Mouse (Mus musculus) embryonic facial prominence, embryonic 11.5 days (tissue): ENCODE results near the gene Jmjd8. TPM values are rescaled to one million over a fixed set of nuclear protein-coding genes. Genes with fewer than 3 reads are reported as not detected.

ENCODE experiments used
- ATAC-seq: fragments of 200-750 bp; cut with Nextera tagmentation; replicated peaks from 2 replicates; pipeline ENCODE4 v1.8.0; 2017; ENCODE audit warnings: low read depth; ENCODE audit not compliant: insufficient number of reproducible peaks, low FRiP score, low TSS enrichment
- DNase-seq: peaks from one replicate; pipeline ENCODE4 v3.0.0-alpha.2; 2015; ENCODE audit warnings: low spot score
- H3K27ac ChIP-seq: fragments of 300-500 bp; sonication (generic); replicated peaks from 2 replicates; pipeline ENCODE4 v1.5.1; 2014; ENCODE audit warnings: mild to moderate bottlenecking, low read depth, low read length, control low read depth
- H3K27me3 ChIP-seq: fragments of 300-500 bp; sonication (generic); 2 replicates; pipeline ENCODE4 v1.6.1; 2014; ENCODE audit warnings: mild to moderate bottlenecking, low read length, moderate library complexity, mixed read lengths; ENCODE audit not compliant: control insufficient read depth, insufficient read depth
- H3K36me3 ChIP-seq: fragments of 300-500 bp; sonication (generic); replicated peaks from 2 replicates; pipeline ENCODE4 v1.6.1; 2014; ENCODE audit warnings: low read depth, mild to moderate bottlenecking, low read length, moderate library complexity, mixed read lengths; ENCODE audit not compliant: control insufficient read depth, insufficient read depth
- H3K4me1 ChIP-seq: fragments of 300-500 bp; sonication (generic); 2 replicates; pipeline ENCODE4 v1.6.1; 2014; ENCODE audit warnings: low read length, mixed read lengths; ENCODE audit not compliant: control insufficient read depth, insufficient read depth
- H3K4me2 ChIP-seq: fragments of 300-500 bp; sonication (generic); 2 replicates; pipeline ENCODE4 v1.6.1; 2014; ENCODE audit warnings: low read depth, mild to moderate bottlenecking, control low read depth, low read length, moderate library complexity
- H3K4me3 ChIP-seq: fragments of 300-500 bp; sonication (generic); 2 replicates; pipeline ENCODE4 v1.5.1; 2014; ENCODE audit warnings: low read depth, low read length, control low read depth
- H3K9ac ChIP-seq: fragments of 300-500 bp; sonication (generic); replicated peaks from 2 replicates; pipeline ENCODE4 v1.6.1; 2014; ENCODE audit warnings: mild to moderate bottlenecking, control low read depth, low read length
- H3K9me3 ChIP-seq: fragments of 300-500 bp; sonication (generic); replicated peaks from 2 replicates; pipeline ENCODE4 v1.6.1; 2016; ENCODE audit warnings: mild to moderate bottlenecking, low read length, inconsistent platforms, mixed read lengths; ENCODE audit not compliant: control insufficient read depth
- WGBS: fragments of 180-500 bp; shearing (Covaris S2); extraction: QIAGEN DNeasy Blood & Tissue Kit; methylation state at CpG from one replicate; pipeline ENCODE4 v1.1.7; 2014; 5-methylcytosine and 5-hydroxymethylcytosine counted together
- polyA plus RNA-seq: library from polyadenylated mRNA; unstranded; fragments of >200 nt; fragmentation: Nextera tagmentation; extraction: Ambion mirVana; gene quantifications from 2 replicates; pipeline ENCODE4 v1.2.1, GENCODE M21; 2014

Jmjd8 gene
- polyA plus RNA-seq, 1 experiment from 2014 or later, result 42.0 TPM

DNA sequence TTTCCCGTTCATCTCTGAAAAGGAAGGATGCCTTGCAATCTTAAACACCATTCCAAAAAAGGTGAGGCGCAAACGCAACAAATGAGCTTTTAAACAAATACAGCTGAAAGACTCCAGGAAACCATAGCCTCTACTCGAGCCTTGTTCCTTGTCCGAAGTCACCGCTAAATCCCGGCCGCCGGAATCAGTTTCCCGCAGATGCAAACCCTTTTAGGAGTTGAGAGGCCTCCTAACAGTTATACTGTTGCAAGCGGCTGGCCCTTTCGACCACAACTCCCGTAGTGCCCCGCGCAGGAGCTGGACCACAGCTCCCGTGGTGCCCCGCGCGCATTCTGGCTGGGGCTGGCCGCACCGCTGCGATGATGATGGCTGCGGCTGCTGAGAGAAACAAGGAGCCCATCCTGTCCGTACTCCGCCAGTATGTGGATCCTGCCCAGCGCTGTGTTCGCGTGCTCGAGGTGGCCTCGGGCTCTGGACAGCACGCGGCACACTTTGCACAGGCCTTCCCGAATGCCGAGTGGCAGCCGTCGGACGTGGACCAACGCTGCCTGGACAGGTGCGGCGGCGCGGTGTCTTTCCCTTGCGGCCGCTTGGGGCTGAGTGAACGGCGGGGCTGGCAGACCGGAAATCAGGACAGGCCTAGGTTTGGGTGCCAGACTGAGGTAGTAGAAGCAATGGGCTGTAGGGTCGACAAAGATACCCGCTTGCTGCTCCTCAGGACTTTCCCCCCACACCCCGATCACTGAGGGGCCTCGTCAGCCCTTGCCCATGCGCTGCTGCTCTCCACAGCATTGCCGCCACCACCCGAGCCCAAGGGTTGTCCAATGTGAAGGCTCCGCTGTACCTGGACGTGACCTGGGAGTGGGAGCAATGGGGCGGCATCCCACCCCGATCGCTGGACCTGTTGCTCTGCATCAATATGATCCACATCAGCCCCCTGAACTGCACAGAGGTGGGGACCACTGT is 46.8 kb downstream of the Jmjd8 start:
- H3K4me3 ChIP-seq, result peak overlapping the region; percentile 79
- H3K9ac ChIP-seq, result peak overlapping the region; percentile 76
- no peaks in the 10 kb centered on the region for H3K27me3 ChIP-seq
- H3K4me2 ChIP-seq, result peak overlapping the region; percentile 92
- peak; percentile 89 for ATAC-seq
- under 1% methylated on average over 59 of the region's 59 CpGs for WGBS
- H3K27ac ChIP-seq, result peak overlapping the region; percentile 78
- DNase-seq, result peak; percentile 93
- H3K36me3 ChIP-seq, result no peaks in the 10 kb centered on the region; the same call in 1 of the 2 replicates
- H3K4me1 ChIP-seq, result peaks cover 5% of the 10 kb centered on the region; the same call in 1 of the 2 replicates
- H3K9me3 ChIP-seq, result no peaks in the 10 kb centered on the region

DNA sequence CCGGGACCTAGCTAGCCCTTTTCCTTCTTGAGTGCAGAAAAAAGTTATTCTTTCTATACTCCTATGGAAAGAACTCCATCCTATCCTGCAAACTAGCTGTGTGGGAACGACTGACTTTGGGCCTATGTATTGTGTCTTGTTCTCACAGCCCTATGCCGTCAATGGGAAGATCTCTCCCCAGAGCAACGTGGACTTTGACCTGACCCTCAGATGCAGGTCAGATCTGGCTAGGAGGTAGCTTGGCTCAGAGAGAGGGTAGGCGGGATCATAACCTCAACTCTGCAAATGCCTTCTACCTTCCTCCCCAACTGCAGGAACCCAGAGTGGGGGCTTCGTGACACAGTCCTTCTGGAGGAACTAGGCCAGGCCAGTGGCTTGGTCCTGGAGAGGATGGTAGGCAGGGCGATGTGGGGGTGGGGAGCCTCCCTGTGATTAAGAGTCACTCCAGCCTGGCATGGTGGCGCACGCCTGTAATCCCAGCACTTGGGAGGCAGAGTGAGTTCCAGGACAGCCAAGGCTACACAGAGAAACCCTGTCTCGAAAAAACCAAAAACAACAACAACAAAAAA is 47.8 kb downstream of the Jmjd8 start:
- no peak overlapping the region for H3K27ac ChIP-seq
- no peaks in the 10 kb centered on the region for H3K27me3 ChIP-seq
- H3K9me3 ChIP-seq, result no peaks in the 10 kb centered on the region
- no peak for ATAC-seq
- 54% methylated on average over 10 of the region's 10 CpGs for WGBS
- H3K4me1 ChIP-seq, result peaks cover 13% of the 10 kb centered on the region
- H3K4me3 ChIP-seq, result peak overlapping the region; percentile 79
- H3K36me3 ChIP-seq, result no peaks in the 10 kb centered on the region; the same call in 1 of the 2 replicates
- peak overlapping the region; percentile 92 for H3K4me2 ChIP-seq
- DNase-seq, result no peak
- H3K9ac ChIP-seq, result peak overlapping the region; percentile 76

DNA sequence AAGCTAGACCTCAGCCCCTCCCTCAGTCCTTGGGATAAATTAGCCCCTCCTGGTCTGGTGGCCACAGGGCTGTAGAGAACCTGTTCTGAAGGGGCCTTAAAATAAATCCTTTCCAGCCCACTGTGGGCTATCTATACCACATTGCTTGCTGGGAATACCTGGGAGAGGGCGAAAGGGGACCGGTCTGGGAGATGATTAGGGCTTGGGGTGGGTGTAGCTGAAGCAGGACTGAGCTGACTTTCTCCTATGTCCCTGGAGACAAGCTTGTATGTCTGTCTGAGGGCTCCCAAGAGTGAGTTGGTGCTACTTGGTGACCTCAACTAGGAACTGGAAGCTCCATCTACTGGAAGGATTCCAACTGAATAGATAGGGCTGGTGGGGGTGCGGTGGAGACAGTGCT is 48.4 kb downstream of the Jmjd8 start:
- WGBS, result 93% methylated on average over 3 of the region's 3 CpGs
- Histone ChIP-seq H3K4me3 (no peak overlapping the region), H3K9me3 (no peaks in the 10 kb centered on the region), H3K9ac (no peak overlapping the region), H3K4me2 (no peak overlapping the region), H3K4me1 (peaks cover 17% of the 10 kb centered on the region), H3K27me3 (no peaks in the 10 kb centered on the region), H3K27ac (no peak overlapping the region), H3K36me3 (no peaks in the 10 kb centered on the region; the same call in 1 of the 2 replicates)
- ATAC-seq (no peak), DNase-seq (no peak)

DNA sequence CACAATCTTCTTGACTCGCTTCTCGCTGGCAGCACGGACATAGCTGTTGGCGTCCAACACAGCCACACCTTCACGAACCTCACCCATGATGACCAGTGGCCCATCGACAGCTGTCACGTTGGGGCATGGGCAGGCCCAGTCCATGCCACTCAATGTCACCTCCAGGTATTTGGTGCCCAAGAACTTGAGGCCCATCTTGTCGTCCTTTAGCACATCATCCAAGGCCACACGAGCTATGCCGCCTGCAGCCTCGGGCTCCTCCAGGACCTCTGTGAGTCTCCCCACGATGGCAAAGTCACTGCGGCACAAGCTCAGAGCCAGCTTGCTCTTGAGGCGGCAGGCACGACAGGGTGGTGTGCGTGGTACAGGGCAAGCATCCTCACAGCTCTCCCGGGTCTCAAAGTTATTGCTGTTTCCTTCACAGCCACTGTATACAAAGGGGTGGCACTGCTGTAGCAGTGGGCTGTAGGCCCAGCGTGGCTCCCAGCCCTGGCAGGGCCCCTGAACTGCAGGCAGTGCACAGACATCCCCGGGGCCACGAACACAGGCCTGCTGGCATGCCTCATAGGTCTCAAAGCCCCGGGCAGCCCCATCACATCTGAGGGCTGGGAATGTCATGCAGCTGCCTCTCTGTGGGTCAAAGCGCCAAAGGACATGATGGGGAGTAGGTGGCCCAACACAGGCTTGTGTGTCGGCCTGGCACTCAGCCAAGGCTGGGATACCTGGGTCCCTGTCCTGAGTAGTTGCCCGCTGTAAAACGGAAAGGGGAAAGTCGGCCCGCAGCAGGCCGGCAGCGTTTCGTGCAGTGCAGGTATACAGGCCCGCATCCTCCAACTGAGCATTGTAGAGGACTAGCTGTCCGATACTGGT is 49.3 kb downstream of the Jmjd8 start:
- H3K27me3 ChIP-seq, result no peaks in the 10 kb centered on the region
- DNase-seq, result no peak
- ATAC-seq, result no peak
- H3K9ac ChIP-seq, result no peak overlapping the region
- WGBS, result 92% methylated on average over 32 of the region's 32 CpGs
- peaks cover 19% of the 10 kb centered on the region for H3K4me1 ChIP-seq
- no peaks in the 10 kb centered on the region; the same call in none of the 2 replicates for H3K36me3 ChIP-seq
- no peak overlapping the region for H3K4me3 ChIP-seq
- H3K27ac ChIP-seq, result no peak overlapping the region
- H3K9me3 ChIP-seq, result no peaks in the 10 kb centered on the region
- H3K4me2 ChIP-seq, result no peak overlapping the region

DNA sequence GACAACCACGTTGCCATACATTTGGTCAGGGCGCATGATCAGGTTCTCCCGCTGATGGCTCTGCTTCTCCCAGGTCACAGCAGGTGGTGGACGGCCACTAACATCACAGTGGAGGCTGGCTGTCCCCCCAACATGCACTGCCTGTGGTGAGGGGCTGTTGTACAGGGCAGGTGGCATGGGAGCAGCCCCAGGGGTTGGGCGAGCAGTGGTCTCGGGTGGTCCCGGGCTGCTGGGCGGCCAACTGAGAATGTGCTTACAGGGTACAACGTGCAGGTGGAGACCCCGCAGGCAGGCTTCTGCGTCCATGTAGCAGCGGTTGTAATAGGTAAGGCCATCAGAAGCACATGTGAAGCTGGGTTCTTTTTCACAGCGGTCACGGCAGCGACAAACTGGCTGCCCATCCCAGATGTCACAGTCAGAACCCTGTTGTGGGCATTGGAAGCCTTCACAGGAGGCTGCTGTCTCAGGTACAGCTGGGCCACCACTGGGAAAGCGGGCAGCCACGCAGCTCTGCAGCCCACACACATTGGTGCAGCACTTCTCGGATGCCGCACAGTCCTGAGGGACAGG is 50.0 kb downstream of the Jmjd8 start:
- Histone ChIP-seq H3K4me1 (peaks cover 19% of the 10 kb centered on the region), H3K36me3 (no peaks in the 10 kb centered on the region; the same call in none of the 2 replicates), H3K27ac (no peak overlapping the region), H3K4me3 (no peak overlapping the region), H3K9ac (no peak overlapping the region), H3K9me3 (no peaks in the 10 kb centered on the region), H3K4me2 (no peak overlapping the region), H3K27me3 (no peaks in the 10 kb centered on the region)
- ATAC-seq, result no peak
- no peak for DNase-seq
- WGBS, result 85% methylated on average over 19 of the region's 19 CpGs

DNA sequence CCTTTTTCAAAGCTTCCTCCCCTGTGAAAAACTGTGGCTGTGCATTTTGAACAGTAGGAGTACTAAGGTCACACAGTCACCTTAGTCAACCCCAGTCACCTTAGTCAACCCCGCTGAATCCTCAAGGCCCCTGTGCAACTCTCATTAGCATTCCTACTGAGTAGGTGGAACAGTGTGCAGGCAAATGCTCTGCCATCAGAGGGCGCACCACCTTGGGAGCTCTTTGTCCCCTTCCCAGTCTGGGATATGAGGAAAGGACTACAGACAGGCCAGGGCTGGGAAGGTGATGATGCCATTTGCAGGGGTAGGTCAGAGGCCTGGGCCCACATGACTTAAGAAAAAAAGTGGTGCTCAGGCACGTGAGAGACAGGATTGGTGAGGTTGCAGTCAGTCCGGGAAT is 50.6 kb downstream of the Jmjd8 start:
- Histone ChIP-seq H3K4me2 (no peak overlapping the region), H3K9ac (no peak overlapping the region), H3K9me3 (no peaks in the 10 kb centered on the region), H3K36me3 (no peaks in the 10 kb centered on the region; the same call in none of the 2 replicates), H3K27me3 (no peaks in the 10 kb centered on the region), H3K4me1 (peaks cover 19% of the 10 kb centered on the region), H3K27ac (no peak overlapping the region), H3K4me3 (no peak overlapping the region)
- ATAC-seq (no peak), DNase-seq (no peak)
- 48% methylated on average over 4 of the region's 4 CpGs for WGBS

DNA sequence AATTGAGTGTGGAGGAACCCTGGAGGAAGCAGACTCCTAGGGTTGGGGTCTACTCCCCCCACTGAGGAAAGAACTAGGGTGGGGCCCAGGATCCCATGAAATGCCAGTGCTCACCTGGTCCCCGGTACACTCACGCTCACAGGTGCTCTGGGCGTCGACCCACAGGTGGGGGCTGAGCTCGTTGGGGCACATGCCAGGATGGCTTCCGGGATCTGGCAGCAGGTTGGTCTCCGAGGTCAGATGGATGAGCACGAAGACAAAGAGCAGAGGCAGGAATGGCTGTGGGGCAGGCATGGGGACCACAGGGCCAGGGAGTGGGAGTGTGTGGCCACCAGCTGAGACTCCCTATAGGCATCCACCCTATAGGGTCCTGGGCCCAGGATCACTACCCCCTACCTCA is 51.1 kb downstream of the Jmjd8 start:
- 78% methylated on average over 8 of the region's 8 CpGs for WGBS
- Histone ChIP-seq H3K9ac (no peak overlapping the region), H3K4me3 (no peak overlapping the region), H3K4me1 (peaks cover 19% of the 10 kb centered on the region), H3K4me2 (no peak overlapping the region), H3K9me3 (no peaks in the 10 kb centered on the region), H3K27me3 (no peaks in the 10 kb centered on the region), H3K27ac (no peak overlapping the region), H3K36me3 (no peaks in the 10 kb centered on the region; the same call in none of the 2 replicates)
- ATAC-seq (no peak), DNase-seq (no peak)
